Mouse (Mus musculus): ENCODE results near the gene B4galt5. TPM values are rescaled to one million over a fixed set of nuclear protein-coding genes. Genes with fewer than 3 reads are reported as not detected.

B4galt5 gene
- 100 to 1,000 TPM; 125 to 134 TPM for total RNA-seq (2023)

GRCm38 (mm10) chr2:167348376-167349282 lies at the start of gene B4galt5:
TSS of gene B4galt5 (minus strand) at chr2:167349183.

Other genes starting within 250 kb of the B4galt5 start
- gene Kcnb1, start 159.0 kb downstream of the B4galt5 start, total RNA-seq (2023): under 1 TPM; 0.12 to 0.58 TPM
- 10 to 100 TPM; 11.9 to 13.1 TPM for gene Ptgis, start 108.6 kb downstream of the B4galt5 start, total RNA-seq (2023)
- 10 to 100 TPM; 57.6 to 62.9 TPM for gene Slc9a8, start 72.5 kb upstream of the B4galt5 start, total RNA-seq (2023)
- 10 to 100 TPM; 87.5 to 90.3 TPM for gene Rnf114, start 143.5 kb upstream of the B4galt5 start, total RNA-seq (2023)
- gene Spata2, start 143.7 kb upstream of the B4galt5 start, total RNA-seq (2023): 10 to 100 TPM; 41.9 to 48.0 TPM
- under 1 TPM; 0.43 to 0.50 TPM for gene Snai1, start 189.0 kb upstream of the B4galt5 start, total RNA-seq (2023)

Data from monocyte, adult 59 days (primary cell).